Mouse (Mus musculus) heart, embryonic 12.5 days (tissue): ENCODE results near the gene Zdhhc14. TPM values are rescaled to one million over a fixed set of nuclear protein-coding genes. Genes with fewer than 3 reads are reported as not detected.
"Not testable (repeated sequence)": the region's sequence is repeated elsewhere in the genome, so short reads cannot be mapped to it uniquely, and the experiment has no call there.

Source experiments
- ATAC-seq: fragments of 200-750 bp; cut with Nextera tagmentation; 2 replicates; pipeline ENCODE4 v1.8.0; 2017; ENCODE audit warnings: moderate TSS enrichment, moderate library complexity; ENCODE audit not compliant: insufficient number of reproducible peaks, low FRiP score
- H3K27ac ChIP-seq: fragments of 300-500 bp; sonication (generic); 2 replicates; pipeline ENCODE4 v1.5.1; 2016; ENCODE audit warnings: mild to moderate bottlenecking, moderate library complexity; ENCODE audit not compliant: poor library complexity, severe bottlenecking
- H3K27me3 ChIP-seq: fragments of 300-500 bp; sonication (generic); replicated peaks from 2 replicates; pipeline ENCODE4 v1.6.1; 2016; ENCODE audit warnings: mild to moderate bottlenecking, moderate library complexity
- H3K36me3 ChIP-seq: fragments of 300-500 bp; sonication (generic); 2 replicates; pipeline ENCODE4 v1.6.1; 2016; ENCODE audit warnings: mild to moderate bottlenecking, moderate library complexity
- H3K4me1 ChIP-seq: fragments of 300-500 bp; sonication (generic); replicated peaks from 2 replicates; pipeline ENCODE4 v1.6.1; 2016; ENCODE audit warnings: mild to moderate bottlenecking
- H3K4me2 ChIP-seq: fragments of 300-500 bp; sonication (generic); 2 replicates; pipeline ENCODE4 v1.6.1; 2016; ENCODE audit warnings: mild to moderate bottlenecking, moderate library complexity
- H3K4me3 ChIP-seq: fragments of 300-500 bp; sonication (generic); 2 replicates; pipeline ENCODE4 v1.5.1; 2016; ENCODE audit warnings: mild to moderate bottlenecking
- H3K9ac ChIP-seq: fragments of 300-500 bp; sonication (generic); 2 replicates; pipeline ENCODE4 v1.6.1; 2016; ENCODE audit warnings: mild to moderate bottlenecking, moderate library complexity
- H3K9me3 ChIP-seq: fragments of 300-500 bp; sonication (generic); replicated peaks from 2 replicates; pipeline ENCODE4 v1.6.1; 2016; ENCODE audit warnings: mild to moderate bottlenecking, moderate library complexity
- WGBS: fragments of 180-500 bp; shearing (Covaris S2); methylation state at CpG from one replicate; pipeline ENCODE4 v1.1.7; 2016; 5-methylcytosine and 5-hydroxymethylcytosine counted together
- polyA plus RNA-seq: library from polyadenylated mRNA; unstranded; fragments of >200 nt; fragmentation: Nextera tagmentation; extraction: Ambion mirVana; gene quantifications from 2 replicates; pipeline ENCODE4 v1.2.1, GENCODE M21; 2016

The Zdhhc14 gene
- polyA plus RNA-seq, 1 experiment from 2014 or later = 1.6 TPM

DNA sequence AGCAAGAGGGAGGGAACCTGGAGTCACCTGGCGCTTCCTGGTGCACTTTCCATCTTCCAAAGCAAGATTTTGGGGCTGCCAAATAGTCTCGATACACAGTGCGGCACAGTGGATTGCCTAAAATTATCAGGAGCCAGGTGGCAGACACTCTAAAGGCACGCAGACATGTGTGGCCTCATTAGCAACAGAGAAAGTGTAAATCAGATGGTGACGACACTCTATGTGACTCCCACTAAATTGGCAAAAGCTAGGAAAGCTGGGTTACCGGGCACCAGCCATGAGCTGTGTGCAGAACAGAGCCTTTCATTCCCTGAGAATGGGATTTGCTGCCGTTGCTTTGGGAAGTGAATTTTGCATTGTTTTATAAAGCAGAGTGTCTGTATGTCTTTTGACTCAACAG lies 115.0 kb downstream of the Zdhhc14 start:
- H3K4me2 ChIP-seq = no peak overlapping the region
- no peaks in the 10 kb centered on the region for H3K27me3 ChIP-seq
- H3K27ac ChIP-seq = no peak overlapping the region
- 0 out of 2 replicates have a peak, but pooled peaks cover 5% of the 10 kb centered on the region for H3K9me3 ChIP-seq
- no peak overlapping the region for H3K9ac ChIP-seq
- no peak for ATAC-seq
- 80% methylated on average over 7 of the region's 7 CpGs for WGBS
- H3K4me1 ChIP-seq = 0 out of 2 replicates have a peak, but pooled peaks cover 3% of the 10 kb centered on the region
- H3K4me3 ChIP-seq = no peak overlapping the region
- no peaks in the 10 kb centered on the region for H3K36me3 ChIP-seq

DNA sequence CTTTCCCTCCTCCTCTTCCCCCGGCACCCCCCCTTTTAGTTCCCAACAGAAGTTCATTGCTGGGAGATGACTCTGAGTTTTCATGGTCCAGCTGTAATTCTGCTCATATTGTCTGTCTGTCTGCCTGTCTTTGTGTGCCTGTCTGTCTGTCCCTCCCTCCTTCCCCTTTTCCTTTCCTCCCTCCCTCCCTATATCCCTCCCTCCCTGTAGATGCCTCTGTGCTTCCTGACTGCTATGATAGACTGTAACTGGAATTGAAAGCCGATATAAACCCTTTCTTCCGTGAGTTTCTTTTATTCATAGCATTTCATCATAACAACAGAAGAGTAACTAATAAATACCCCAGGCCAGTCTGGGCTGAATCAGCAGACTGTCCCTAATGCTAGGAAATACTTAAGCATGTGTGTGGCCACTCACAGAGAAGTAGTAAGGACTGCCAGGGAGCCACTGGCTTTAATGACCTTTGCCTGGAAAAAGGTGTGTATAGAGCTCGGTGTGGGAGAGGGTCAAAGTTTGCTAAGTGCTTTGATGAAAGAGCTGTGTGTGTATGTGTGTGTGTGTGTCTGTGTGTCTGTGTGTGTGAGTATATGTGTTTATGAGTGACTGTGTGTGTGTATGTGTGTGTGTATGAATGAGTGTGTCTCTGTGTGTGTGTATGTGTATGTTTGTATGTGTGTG lies 117.7 kb downstream of the Zdhhc14 start:
- Histone ChIP-seq H3K4me3 (no peak overlapping the region), H3K4me1 (peaks cover 7% of the 10 kb centered on the region; the same call in 1 of the 2 replicates), H3K4me2 (no peak overlapping the region), H3K9me3 (0 out of 2 replicates have a peak, but pooled peaks cover 5% of the 10 kb centered on the region), H3K27me3 (no peaks in the 10 kb centered on the region), H3K27ac (no peak overlapping the region), H3K36me3 (no peaks in the 10 kb centered on the region), H3K9ac (no peak overlapping the region)
- ATAC-seq = no peak
- WGBS = 81% methylated on average over 4 of the region's 4 CpGs

DNA sequence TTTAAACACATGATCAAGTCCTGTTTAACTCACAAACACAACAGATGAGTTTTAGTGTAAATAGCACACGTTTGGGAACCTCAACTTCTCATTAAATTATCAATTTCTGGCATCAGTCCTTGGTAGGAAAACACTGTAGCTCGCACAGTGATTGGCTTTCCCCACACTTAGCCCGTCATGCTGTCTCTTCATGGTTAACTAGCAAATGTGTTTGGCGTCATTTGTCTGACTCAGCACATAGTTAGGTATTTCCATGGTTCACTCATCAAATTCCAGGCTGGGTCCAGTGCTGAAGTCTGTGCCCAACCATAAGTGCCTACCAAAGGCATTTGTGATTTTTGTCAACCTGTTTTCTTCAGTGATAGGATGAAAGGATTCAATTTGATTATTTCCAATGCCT lies 119.9 kb downstream of the Zdhhc14 start:
- H3K9ac ChIP-seq = no peak overlapping the region
- H3K9me3 ChIP-seq = 0 out of 2 replicates have a peak, but pooled peaks cover 9% of the 10 kb centered on the region
- ATAC-seq = no peak
- H3K27me3 ChIP-seq = no peaks in the 10 kb centered on the region
- WGBS = 77% methylated on average over 4 of the region's 4 CpGs
- H3K36me3 ChIP-seq = no peaks in the 10 kb centered on the region
- H3K27ac ChIP-seq = no peak overlapping the region
- no peak overlapping the region for H3K4me3 ChIP-seq
- no peak overlapping the region for H3K4me2 ChIP-seq
- peaks cover 4% of the 10 kb centered on the region; the same call in 1 of the 2 replicates for H3K4me1 ChIP-seq

DNA sequence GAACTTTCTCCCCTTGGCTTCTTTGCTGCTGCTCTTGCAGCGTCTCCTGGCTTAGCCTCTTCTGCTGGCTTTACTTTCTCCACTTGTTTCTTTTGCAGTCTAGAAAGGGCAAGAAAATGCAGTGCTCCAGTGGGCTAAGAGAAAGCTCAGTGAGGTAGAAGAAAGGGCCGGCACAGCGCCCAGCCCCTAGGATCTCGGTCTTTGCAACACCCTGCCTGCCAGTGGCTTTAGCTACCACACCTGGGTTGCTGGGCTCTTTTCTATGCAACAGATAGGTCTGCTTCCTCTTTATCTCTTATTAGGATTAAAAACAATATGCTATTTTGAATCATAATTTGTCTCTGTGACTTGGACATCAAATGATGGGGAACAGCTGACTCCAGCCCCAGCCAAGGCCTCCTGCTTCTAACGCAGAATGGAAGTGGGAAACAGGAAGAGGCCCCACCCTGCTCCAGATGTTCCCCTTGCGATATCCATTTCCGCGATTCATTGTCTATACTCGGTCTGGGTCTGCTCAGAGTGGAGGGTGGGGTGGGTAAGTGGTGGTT lies 122.5 kb downstream of the Zdhhc14 start:
- Histone ChIP-seq H3K36me3 (no peaks in the 10 kb centered on the region), H3K27me3 (no peaks in the 10 kb centered on the region), H3K4me2 (no peak overlapping the region), H3K4me3 (no peak overlapping the region), H3K9ac (no peak overlapping the region), H3K9me3 (0 out of 2 replicates have a peak, but pooled peaks cover 9% of the 10 kb centered on the region), H3K27ac (peak overlapping the region; percentile 66; the same call in 1 of the 2 replicates), H3K4me1 (peaks cover 4% of the 10 kb centered on the region; the same call in 1 of the 2 replicates)
- WGBS = 58% methylated on average over 9 of the region's 9 CpGs
- peak; percentile 85 for ATAC-seq

DNA sequence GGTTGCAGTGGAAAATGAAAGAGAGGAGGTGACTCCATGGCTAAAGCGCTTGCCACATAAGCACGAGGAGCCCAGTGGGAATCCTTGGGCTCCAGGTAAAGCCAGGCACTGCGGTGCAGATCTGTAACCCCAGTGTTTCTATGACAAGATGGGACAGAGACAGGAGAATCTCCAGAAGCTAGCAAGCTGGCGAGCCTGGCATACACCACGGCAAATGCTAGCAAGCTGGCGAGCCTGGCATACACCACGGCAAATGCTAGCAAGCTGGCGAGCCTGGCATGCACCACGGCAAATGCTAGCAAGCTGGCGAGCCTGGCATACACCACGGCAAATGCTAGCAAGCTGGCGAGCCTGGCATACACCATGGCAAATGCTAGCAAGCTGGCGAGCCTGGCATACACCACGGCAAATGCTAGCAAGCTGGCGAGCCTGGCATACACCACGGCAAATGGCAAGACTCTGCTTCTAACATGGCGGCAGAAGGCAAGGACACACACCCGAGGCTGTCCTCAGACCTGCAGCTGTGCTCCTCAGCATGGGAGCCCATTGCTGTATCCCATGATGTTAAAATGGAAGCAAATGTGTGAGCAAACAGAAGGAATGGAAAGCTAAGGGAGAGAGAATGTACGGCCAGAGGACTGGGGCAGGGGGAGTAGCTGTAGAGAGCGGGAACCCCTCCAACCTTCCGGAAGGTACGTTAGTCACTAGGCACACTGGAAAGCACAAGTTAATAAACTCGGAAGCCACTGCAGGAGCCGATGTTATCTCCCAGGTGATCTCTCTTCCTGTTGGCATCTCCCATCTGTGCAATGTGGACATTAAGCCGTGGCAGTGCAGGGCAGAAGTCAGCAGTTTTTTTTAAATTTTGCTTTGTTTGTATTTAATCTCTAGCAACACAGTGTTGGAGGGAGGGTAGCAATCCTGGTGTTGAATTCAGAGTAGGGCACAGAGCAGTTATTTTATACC lies 129.6 kb downstream of the Zdhhc14 start:
- Histone ChIP-seq H3K36me3 (no peaks in the 10 kb centered on the region), H3K27ac (no peak overlapping the region), H3K27me3 (no peaks in the 10 kb centered on the region), H3K4me3 (no peak overlapping the region), H3K9ac (no peak overlapping the region), H3K4me1 (0 out of 2 replicates have a peak, but pooled peaks cover 7% of the 10 kb centered on the region), H3K9me3 (no peaks in the 10 kb centered on the region), H3K4me2 (no peak overlapping the region)
- 89% methylated on average over 25 of the region's 25 CpGs for WGBS
- no peak for ATAC-seq

DNA sequence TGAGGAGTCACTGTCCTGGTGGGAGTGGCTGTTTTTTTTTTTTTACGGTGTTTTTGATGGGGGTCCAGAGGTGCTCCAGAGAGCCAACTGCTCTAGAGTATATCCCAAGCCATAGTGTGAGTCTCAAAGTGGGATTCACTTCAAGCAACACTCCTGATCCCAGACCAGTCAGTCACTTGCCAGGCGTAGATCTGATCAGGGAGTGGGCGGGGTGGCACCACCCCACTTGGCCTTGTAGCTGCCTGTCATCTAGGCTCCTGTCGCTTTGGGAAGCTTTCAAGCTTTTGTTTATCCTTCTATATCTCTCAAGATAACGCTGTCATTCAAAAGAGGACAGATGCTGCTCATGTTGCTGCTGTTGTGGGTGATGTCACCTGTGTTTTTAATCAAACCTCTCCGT lies 130.4 kb downstream of the Zdhhc14 start:
- H3K4me2 ChIP-seq = no peak overlapping the region
- ATAC-seq = no peak
- no peaks in the 10 kb centered on the region for H3K27me3 ChIP-seq
- H3K9ac ChIP-seq = no peak overlapping the region
- WGBS = 41% methylated on average over 6 of the region's 6 CpGs
- H3K27ac ChIP-seq = no peak overlapping the region
- no peaks in the 10 kb centered on the region for H3K9me3 ChIP-seq
- 0 out of 2 replicates have a peak, but pooled peaks cover 7% of the 10 kb centered on the region for H3K4me1 ChIP-seq
- H3K36me3 ChIP-seq = no peaks in the 10 kb centered on the region
- H3K4me3 ChIP-seq = no peak overlapping the region

DNA sequence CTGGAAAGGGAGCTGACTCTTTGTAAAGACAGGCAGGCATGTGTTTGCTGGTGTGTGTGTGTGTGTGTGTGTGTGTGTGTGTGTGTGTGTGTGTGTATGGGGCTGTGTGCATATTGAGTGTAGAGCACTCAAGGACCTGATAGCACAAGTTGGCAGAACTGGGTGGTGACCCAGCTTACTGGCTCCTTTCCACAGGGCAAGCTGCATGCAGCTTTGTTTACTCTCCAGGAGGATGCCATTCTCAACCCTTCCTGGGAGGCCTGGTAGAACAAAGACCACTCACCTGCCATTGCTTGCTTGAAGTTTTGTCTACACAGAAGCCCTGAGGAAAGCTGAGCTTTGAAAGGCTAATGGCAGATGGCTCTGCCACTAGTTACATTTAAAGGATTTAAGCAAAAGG lies 130.8 kb downstream of the Zdhhc14 start:
- no peaks in the 10 kb centered on the region for H3K27me3 ChIP-seq
- H3K27ac ChIP-seq = no peak overlapping the region
- no peaks in the 10 kb centered on the region for H3K9me3 ChIP-seq
- no peak for ATAC-seq
- no peak overlapping the region for H3K4me2 ChIP-seq
- no peak overlapping the region for H3K4me3 ChIP-seq
- H3K4me1 ChIP-seq = 0 out of 2 replicates have a peak, but pooled peaks cover 7% of the 10 kb centered on the region
- no peaks in the 10 kb centered on the region for H3K36me3 ChIP-seq
- H3K9ac ChIP-seq = no peak overlapping the region

DNA sequence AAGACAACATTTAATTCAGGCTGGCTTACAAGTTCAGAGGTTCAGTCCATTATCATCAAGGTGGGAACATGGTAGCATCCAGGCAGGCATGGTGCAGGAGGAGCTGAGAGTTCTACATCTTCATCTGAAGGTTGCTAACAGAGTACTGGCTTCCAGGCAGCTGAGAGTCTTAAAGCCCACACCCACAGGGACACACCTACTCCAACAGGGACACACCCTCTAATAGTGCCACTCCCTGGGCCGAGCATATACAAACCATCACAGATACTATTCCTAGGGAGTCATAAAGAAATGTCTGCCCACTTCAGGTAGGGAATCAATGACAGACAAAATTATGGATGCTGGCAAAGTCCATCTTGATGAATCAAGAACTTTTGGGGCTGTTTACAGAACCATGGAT lies 132.5 kb downstream of the Zdhhc14 start:
- H3K9me3 ChIP-seq, ATAC-seq, H3K9ac ChIP-seq, H3K4me3 ChIP-seq, H3K27ac ChIP-seq, H3K27me3 ChIP-seq, H3K36me3 ChIP-seq, H3K4me2 ChIP-seq, H3K4me1 ChIP-seq: not testable (repeated sequence)
- WGBS = 68% methylated on average over 1 of the region's 1 CpGs

DNA sequence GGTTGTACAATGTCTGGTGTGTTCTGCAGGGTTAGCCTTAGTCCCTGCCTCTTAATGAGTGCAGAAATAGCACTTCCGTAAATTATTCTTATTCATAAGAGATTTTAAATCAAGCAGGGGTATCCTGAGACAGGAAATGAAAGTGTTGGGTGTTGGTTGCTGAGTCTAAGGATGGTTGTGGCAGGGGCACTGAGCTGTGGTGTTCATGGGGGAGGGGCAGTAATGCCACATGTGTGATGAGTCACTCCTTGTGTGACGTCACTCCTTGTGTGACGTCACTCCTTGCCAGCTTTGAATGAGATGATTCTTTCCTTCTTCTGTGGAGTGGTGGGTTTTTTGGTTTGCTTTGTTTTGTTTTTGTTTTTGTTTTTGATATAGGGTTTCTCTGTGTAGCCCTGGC lies 134.0 kb downstream of the Zdhhc14 start:
- no peak overlapping the region for H3K27ac ChIP-seq
- 0 out of 2 replicates have a peak, but pooled peaks cover 7% of the 10 kb centered on the region for H3K4me1 ChIP-seq
- no peaks in the 10 kb centered on the region for H3K36me3 ChIP-seq
- no peak overlapping the region for H3K4me2 ChIP-seq
- no peaks in the 10 kb centered on the region for H3K27me3 ChIP-seq
- 65% methylated on average over 3 of the region's 3 CpGs for WGBS
- no peak overlapping the region for H3K4me3 ChIP-seq
- no peak overlapping the region for H3K9ac ChIP-seq
- H3K9me3 ChIP-seq = no peaks in the 10 kb centered on the region
- ATAC-seq = no peak

DNA sequence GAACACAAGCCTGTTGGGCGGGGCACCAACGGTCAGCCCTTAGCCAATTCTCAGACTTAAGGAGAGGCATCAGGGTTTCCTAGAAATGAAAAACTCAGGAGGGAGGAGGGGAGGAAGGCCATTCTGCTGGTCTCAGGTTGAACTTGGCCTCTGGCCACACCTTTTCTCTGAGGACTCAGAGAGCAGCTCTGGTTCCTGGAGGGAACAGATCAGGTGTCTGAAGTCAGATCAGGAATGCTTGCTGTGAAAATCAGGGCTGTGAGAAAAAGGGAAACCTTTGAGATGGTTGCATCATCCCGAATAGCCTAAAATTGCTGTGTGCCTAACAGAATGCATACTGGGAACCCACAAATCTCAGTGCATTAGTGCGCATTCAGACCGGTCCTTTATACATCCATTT lies 135.3 kb downstream of the Zdhhc14 start:
- H3K9ac ChIP-seq = no peak overlapping the region
- no peak overlapping the region for H3K27ac ChIP-seq
- H3K27me3 ChIP-seq = no peaks in the 10 kb centered on the region
- no peak overlapping the region for H3K4me2 ChIP-seq
- H3K9me3 ChIP-seq = no peaks in the 10 kb centered on the region
- 88% methylated on average over 5 of the region's 5 CpGs for WGBS
- ATAC-seq = no peak
- no peaks in the 10 kb centered on the region for H3K36me3 ChIP-seq
- 0 out of 2 replicates have a peak, but pooled peaks cover 6% of the 10 kb centered on the region for H3K4me1 ChIP-seq
- no peak overlapping the region for H3K4me3 ChIP-seq

DNA sequence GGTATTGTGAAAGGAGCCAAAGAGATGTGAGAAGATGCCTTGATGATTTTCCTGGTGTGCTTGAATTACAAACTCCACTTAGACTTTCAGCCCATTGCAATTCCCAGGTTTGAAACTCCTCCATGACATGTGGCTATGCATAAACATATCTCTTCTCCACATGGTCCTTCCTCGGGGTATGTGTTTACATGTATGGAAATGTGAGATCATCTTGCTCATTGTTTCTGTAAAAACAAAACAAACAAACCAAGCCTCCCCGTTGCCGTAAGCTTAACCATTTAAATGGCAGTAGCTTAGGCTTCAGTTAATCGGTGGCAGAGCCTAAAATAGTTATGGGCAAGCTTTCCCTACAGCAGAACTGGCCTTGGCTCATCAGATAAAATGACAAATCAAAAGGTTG lies 137.3 kb downstream of the Zdhhc14 start:
- 65% methylated on average over 4 of the region's 4 CpGs for WGBS
- no peak overlapping the region for H3K4me2 ChIP-seq
- no peaks in the 10 kb centered on the region for H3K4me1 ChIP-seq
- no peaks in the 10 kb centered on the region for H3K9me3 ChIP-seq
- H3K27me3 ChIP-seq = no peaks in the 10 kb centered on the region
- no peak for ATAC-seq
- H3K27ac ChIP-seq = no peak overlapping the region
- no peak overlapping the region for H3K4me3 ChIP-seq
- no peak overlapping the region for H3K9ac ChIP-seq
- no peaks in the 10 kb centered on the region for H3K36me3 ChIP-seq
